Mouse (Mus musculus) C2C12 (cell line): ENCODE measurements at regions not wholly inside any gene's neighbourhood (a gene's known extent, or its start where the extent isn't known, plus 50 kb on each side); places are given as distances from the start of the nearest gene placed in this dataset.

Source experiments
- H3K27me3 ChIP-seq: one replicate; pipeline ENCODE4 v1.6.1; 2011; ENCODE audit not compliant: control insufficient read depth, insufficient read depth, insufficient read length
- H3K36me3 ChIP-seq: one replicate; pipeline ENCODE4 v1.6.1; 2011; ENCODE audit not compliant: control insufficient read depth, insufficient read depth
- H3K4me3 ChIP-seq: one replicate; pipeline ENCODE4 v1.5.1; 2011; ENCODE audit warnings: mild to moderate bottlenecking, control low read depth; ENCODE audit not compliant: poor library complexity, insufficient read depth, severe bottlenecking
- H3K79me2 ChIP-seq: one replicate; pipeline ENCODE4 v1.6.1; 2011; ENCODE audit not compliant: control insufficient read depth, insufficient read depth
- H3K79me3 ChIP-seq: one replicate; pipeline ENCODE4 v1.6.1; 2011; ENCODE audit warnings: low read depth, control low read depth
- H3ac ChIP-seq: one replicate; pipeline ENCODE3; 2011; ENCODE audit warnings: low read depth; ENCODE audit not compliant: control insufficient read depth, insufficient read length
- CEBPB ChIP-seq: IDR thresholded peaks from one replicate; pipeline ENCODE4 v1.6.1; 2011; ENCODE audit warnings: low read depth, mild to moderate bottlenecking, control low read depth, moderate library complexity
- CTCF ChIP-seq: IDR thresholded peaks from one replicate; pipeline ENCODE4 v1.5.1; 2011; ENCODE audit not compliant: control insufficient read depth, insufficient read depth, insufficient read length
- FOSL1 ChIP-seq: IDR thresholded peaks from one replicate; pipeline ENCODE4 v1.8.0; 2011; ENCODE audit warnings: mild to moderate bottlenecking, low read length; ENCODE audit not compliant: poor library complexity, insufficient read depth, severe bottlenecking
- MAX ChIP-seq: IDR thresholded peaks from one replicate; pipeline ENCODE4 v1.6.1; 2011; ENCODE audit warnings: mild to moderate bottlenecking, control low read depth
- MYOD1 ChIP-seq: IDR thresholded peaks from one replicate; pipeline ENCODE4 v1.6.1; 2011; ENCODE audit warnings: low read depth; ENCODE audit not compliant: control insufficient read depth, insufficient read length
- MYOG ChIP-seq: IDR thresholded peaks from one replicate; pipeline ENCODE4 v1.6.1; 2011; ENCODE audit not compliant: control insufficient read depth, insufficient read length; ENCODE audit errors: extremely low read depth
- USF1 ChIP-seq: IDR thresholded peaks from one replicate; pipeline ENCODE4 v1.6.1; 2011; ENCODE audit warnings: low read depth, mild to moderate bottlenecking, control low read depth, moderate library complexity

DNA sequence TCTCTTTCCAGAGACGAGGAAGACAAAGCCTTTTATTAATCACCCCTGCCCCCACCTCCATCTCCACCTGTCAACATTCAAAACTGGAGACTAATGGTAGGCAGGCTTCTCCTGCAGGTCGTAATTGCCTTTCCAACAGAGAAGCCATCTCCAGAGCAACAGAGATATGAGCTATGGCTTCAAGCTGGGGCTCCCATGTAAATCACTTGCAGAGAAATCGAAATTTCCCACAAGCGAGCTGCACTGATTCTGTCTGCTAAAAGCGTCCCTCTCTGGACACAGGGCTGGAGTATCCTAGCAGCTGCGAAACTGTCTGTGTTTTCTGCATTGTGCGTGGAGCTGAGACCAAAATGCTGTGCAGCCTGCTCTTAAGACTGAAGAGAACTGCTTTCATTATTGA is 176.6 kb downstream of the Cartpt start:
- H3K36me3 ChIP-seq, result no peaks in the 10 kb centered on the region
- H3K79me2 ChIP-seq, result no peaks in the 10 kb centered on the region
- H3ac ChIP-seq, result no peak overlapping the region
- TF ChIP-seq CTCF (no peak), FOSL1 (no peak), MYOG (no peak), CEBPB (no peak), MAX (no peak), MYOD1 (no peak), USF1 (no peak)
- H3K79me3 ChIP-seq, result no peaks in the 10 kb centered on the region
- H3K4me3 ChIP-seq, result no peak overlapping the region
- H3K27me3 ChIP-seq, result peaks cover 3% of the 10 kb centered on the region

DNA sequence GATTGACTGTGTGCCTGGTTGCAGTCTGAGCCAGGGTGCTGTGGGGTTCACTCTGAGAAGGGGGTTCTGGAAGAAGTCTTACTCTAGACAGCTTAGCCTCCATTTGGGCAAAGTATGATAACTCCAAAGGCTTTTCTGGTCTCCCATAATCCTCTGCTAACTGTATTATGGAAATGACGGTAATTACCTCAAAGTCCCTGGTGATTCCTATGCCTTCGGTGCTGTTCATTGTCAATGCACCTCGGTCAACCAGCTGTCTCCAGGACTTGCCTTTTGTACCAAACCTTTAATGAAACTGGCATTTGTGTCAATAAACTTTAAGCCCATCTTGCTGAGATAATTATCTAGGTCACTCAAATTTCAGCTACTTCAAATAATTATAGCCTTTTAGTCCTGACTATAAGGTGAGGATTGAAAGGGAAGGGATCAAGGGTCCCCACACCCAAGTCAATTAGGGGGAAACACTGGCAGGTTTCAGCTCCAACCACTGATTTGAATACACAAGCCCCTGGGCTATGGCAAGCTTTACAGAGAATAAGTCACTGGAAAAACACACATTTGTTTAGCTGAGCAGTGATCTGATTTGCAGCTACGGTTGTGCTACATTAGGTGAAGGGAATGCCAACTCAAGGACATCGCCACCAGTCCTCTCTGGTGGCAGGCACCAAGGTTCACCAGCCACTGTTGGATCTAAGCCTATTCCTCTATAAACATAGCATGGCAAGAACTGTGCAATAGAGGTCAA is 177.5 kb downstream of the Cartpt start:
- no peak overlapping the region for H3ac ChIP-seq
- peaks cover 3% of the 10 kb centered on the region for H3K27me3 ChIP-seq
- H3K79me2 ChIP-seq, result no peaks in the 10 kb centered on the region
- no peak overlapping the region for H3K4me3 ChIP-seq
- TF ChIP-seq FOSL1, result no peak
- no peak for TF ChIP-seq CTCF
- TF ChIP-seq MYOD1, result no peak
- TF ChIP-seq MYOG, result no peak
- TF ChIP-seq MAX, result no peak
- TF ChIP-seq USF1, result no peak
- TF ChIP-seq CEBPB, result no peak
- no peaks in the 10 kb centered on the region for H3K79me3 ChIP-seq
- no peaks in the 10 kb centered on the region for H3K36me3 ChIP-seq

DNA sequence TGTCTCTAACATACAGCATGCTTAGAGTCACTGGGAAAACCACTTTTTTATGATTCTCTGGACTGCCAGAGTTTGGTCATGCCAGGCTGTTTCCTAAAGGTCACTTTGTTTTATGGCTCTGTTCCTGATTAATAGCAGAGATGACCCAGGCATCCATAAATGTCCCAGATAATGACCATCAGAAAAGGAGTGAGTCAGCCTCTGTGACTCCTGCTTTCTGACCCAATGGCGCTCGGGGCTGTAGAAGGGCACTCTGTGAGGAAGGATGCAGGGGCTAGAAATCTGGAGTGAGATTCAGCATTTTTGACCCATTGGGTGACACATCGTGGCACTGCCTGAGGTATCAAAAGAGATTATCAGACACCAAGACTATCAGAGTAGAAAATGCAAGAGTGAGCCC is 180.3 kb downstream of the Cartpt start:
- Histone ChIP-seq H3ac (no peak overlapping the region), H3K4me3 (no peak overlapping the region), H3K27me3 (no peaks in the 10 kb centered on the region), H3K79me3 (no peaks in the 10 kb centered on the region), H3K36me3 (no peaks in the 10 kb centered on the region), H3K79me2 (no peaks in the 10 kb centered on the region)
- TF ChIP-seq MYOG, result no peak
- TF ChIP-seq FOSL1, result no peak
- TF ChIP-seq MYOD1, result no peak
- no peak for TF ChIP-seq CEBPB
- no peak for TF ChIP-seq CTCF
- TF ChIP-seq USF1, result no peak
- TF ChIP-seq MAX, result no peak

DNA sequence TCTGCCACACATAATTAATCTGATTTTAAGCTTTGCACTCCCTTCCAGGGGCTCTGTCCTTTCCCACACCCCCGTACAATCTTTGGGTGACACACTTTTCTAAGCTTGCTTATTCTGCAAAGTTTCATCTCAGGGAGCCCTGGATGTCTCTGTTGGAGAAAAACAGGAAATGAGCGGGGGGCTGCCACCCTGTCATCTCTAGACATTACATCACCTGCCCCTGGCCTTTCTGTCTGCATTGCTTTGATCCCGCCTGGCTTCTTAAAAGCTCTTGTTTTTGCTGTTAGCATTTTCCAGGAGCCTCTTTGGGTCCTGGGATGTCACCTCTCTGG is 180.2 kb upstream of the Map1b start:
- Histone ChIP-seq H3K27me3 (no peaks in the 10 kb centered on the region), H3K79me3 (no peaks in the 10 kb centered on the region), H3K79me2 (no peaks in the 10 kb centered on the region), H3K36me3 (no peaks in the 10 kb centered on the region), H3K4me3 (no peak overlapping the region), H3ac (no peak overlapping the region)
- TF ChIP-seq MYOG, result no peak
- no peak for TF ChIP-seq CTCF
- TF ChIP-seq MAX, result no peak
- TF ChIP-seq CEBPB, result no peak
- no peak for TF ChIP-seq USF1
- no peak for TF ChIP-seq FOSL1
- no peak for TF ChIP-seq MYOD1

DNA sequence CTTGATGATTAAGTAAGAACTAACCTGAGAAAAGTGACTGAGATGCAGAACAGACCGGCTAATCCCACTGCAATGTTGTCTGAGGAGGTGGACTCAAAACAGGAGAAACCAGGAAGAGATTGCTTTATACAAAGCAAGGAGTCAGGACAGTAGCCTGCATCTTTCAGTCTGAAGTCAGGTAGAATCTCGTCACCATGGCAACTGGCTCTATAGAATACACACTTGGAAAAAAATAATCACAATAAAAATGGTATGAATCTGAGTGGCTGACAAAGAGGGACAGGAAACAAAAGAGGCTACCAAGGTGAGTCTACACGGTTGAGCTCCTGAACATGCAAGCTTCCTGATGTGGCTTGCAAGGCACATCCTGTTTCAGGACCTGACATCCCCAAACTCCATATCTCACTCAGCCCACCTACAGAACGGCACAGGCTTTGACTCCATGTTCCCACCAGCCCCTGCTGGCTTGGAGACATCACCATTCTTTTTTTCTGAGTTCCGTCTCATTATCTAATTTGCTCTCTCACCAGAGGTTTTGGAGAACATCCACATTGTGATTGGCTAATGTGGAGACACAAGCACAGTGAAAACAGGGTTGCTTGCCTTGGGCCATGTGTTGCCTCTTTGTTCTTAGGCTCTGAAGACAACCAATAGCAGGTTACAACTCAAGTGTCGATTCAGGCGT is 179.7 kb upstream of the Map1b start:
- Histone ChIP-seq H3K4me3 (no peak overlapping the region), H3K79me2 (no peaks in the 10 kb centered on the region), H3ac (no peak overlapping the region), H3K27me3 (no peaks in the 10 kb centered on the region), H3K36me3 (no peaks in the 10 kb centered on the region), H3K79me3 (no peaks in the 10 kb centered on the region)
- TF ChIP-seq CEBPB (no peak), MYOD1 (no peak), USF1 (no peak)

DNA sequence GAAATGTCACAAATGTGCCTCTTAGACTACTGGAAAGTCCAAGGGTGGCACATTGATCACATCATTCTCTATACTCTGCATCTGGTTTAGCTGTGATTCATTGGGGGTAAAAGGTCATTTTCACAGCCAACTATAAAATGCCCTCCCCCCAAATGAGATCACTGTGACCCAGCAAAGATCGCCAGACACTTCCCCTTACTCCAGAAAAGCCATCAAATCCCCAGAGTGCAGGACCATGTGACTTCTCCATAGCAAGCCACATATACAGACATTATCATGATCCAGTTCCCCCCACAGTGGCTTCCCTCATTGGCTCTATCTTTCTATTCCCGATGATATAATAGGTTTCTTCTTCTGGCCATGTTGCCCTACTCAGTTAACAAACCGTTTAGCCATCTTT is 163.6 kb upstream of the Map1b start:
- Histone ChIP-seq H3K79me3 (no peaks in the 10 kb centered on the region), H3K27me3 (no peaks in the 10 kb centered on the region), H3K36me3 (no peaks in the 10 kb centered on the region), H3K79me2 (no peaks in the 10 kb centered on the region), H3K4me3 (no peak overlapping the region), H3ac (no peak overlapping the region)
- no peak for TF ChIP-seq CEBPB
- TF ChIP-seq CTCF, result no peak
- TF ChIP-seq MYOD1, result no peak
- TF ChIP-seq FOSL1, result no peak
- TF ChIP-seq MAX, result no peak
- TF ChIP-seq MYOG, result no peak
- no peak for TF ChIP-seq USF1
